Mouse (Mus musculus) ZHBTc4 (cell line): ENCODE results near the gene Astn1.

ENCODE experiments used
- DNase-seq: peaks from one replicate; pipeline ENCODE4 v3.0.0-alpha.2; 2011; ENCODE audit warnings: low read depth, low spot score

Gene Astn1

GRCm38 (mm10) chr1:158361964-158362291 lies at the start of gene Astn1:
Astn1 (plus strand) TSS chr1:158362273.
- no peak for DNase-seq

GRCm38 (mm10) chr1:158323325-158323724 lies 38.7 kb upstream of the Astn1 start:
- no peak for DNase-seq

DNA sequence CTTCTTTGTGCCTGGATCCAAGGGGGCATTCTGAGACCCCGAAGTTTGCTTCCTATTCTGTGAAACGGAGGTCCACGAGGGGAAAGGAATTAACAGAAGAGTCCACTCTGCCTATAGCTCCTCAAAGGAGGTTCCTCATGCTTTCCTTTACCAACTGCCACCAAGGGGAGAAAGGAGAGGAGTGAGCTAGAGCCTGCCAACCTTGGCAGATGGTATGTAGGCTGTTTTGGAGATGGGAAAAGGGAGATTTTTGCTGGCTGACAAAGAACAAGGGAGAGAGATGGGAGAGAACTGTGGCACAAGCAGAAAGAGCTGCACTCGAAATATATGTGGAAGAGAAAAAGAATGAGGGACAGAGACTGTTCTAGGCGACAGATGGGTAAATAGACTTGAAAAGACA lies 33.9 kb upstream of the Astn1 start:
- DNase-seq: no peak

GRCm38 (mm10) chr1:158328839-158329238 lies 33.2 kb upstream of the Astn1 start:
- no peak for DNase-seq

DNA sequence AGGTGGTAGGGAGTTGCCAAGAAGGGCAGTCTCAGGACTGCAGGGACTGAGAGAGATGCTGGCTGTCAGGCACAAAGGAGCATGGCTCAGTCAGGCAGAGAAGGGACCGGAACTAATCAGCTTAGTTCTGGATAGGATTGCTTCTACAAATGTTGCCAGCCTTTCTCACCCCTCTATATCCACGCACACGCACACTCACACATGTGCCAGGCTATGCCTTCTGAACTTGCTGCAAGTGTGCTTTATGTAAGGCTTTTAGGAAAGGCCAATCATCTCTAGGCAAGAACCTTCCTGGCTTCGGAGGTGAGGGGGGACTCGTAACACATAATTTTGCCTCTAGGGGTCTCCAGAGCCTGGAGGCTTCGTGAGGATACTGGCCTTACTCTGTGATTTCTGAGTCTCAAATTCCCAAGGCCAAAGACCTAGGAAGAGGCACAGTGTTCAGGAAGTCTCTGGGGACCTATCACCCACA lies 18.8 kb upstream of the Astn1 start:
- DNase-seq: peak; percentile 17

DNA sequence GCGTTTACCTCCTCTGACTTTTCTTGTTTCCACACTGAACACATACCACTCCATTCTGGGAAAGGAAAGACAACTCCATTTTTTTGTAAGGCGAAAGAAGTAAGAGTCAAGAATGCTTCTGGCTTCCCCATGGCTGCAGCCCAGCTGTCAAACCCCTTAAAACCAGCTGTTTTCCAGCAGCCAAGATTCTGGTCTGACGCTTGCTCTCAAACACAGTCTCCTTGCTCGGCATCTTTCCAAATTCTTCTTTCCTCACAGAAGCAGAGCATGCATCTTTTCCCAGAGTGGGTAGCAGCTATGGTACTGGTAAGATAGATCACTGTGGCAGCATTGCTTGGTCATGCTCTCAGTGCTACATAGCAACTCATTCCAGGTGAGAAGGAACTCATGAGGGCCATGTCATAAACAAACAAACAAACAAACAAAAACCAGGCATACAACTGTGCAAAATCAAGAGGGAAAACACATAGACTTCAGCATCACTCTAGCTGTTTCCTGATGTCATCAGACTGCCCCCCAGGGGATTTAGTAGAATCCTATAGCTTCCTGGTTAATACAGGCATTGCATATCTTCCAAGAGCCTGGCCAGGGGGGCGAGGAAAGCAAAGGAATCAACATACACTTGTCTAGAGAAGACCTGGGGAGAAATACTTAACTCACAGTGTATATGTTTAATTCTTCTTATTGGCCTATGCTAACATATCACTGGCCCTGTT lies 8.3 kb upstream of the Astn1 start:
- DNase-seq: no peak

GRCm38 (mm10) chr1:158355177-158356050 lies 6.7 kb upstream of the Astn1 start:
- DNase-seq: no peak

DNA sequence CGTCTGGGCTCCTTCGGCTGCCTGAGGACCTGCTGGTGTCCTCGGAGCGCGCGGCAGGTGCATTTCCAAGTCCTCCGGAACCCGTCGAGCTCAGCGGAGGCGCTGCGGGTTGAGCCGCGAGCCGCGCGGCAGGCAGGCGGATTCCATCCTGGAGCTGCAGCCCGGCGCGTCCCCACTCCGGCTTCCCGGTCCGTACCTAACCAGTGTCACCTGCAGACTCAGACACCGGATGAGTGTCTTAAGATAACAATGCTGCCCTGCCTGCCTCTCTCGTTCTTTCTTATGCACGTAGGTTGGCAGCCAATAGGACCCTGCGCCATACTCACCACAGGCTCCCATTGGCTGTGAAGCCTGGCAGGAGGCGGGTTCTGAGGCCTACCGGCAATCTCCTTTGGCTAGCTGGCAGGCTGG lies 6.0 kb upstream of the Astn1 start, which contains the start of gene Brinp2:
Gene Brinp2, minus strand, starts transcription at position 276 of the 411 bp plus-strand sequence.
- DNase-seq: peak; percentile 90

DNA sequence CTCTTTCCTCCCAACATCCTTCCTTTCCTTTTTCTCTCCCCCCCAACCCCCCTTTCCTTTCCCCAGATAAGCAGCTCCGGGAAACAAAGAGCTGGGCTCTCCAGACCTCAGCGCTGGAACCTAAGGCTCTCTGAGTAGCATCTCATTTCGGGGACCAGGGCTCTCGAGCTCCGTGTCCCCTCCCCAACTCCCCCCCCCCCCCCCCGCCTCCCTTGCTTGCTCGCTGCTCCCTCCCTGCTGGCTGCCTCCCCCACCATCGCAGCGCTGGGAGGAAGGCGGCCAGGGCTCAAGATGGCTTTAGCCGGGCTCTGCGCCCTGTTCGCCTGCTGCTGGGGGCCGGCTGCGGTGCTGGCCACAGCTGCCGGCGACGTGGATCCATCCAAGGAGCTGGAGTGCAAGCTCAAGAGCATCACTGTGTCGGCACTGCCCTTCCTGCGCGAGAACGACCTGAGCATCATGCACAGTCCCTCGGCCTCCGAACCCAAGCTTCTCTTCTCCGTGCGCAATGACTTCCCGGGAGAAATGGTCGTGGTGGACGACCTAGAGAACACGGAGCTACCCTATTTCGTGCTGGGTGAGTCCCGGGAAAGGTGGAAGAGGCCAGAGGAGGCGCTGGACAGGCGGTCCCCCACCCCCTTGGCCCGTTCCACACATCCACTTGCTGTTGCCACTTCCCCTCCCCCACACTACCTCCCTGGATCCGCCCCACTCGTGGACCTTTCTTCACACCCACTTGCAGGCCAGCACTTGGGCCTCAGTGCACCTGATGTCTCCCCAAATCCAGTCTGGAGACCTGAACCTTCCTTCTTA lies 424 bp downstream of the Astn1 start:
- DNase-seq: no peak

DNA sequence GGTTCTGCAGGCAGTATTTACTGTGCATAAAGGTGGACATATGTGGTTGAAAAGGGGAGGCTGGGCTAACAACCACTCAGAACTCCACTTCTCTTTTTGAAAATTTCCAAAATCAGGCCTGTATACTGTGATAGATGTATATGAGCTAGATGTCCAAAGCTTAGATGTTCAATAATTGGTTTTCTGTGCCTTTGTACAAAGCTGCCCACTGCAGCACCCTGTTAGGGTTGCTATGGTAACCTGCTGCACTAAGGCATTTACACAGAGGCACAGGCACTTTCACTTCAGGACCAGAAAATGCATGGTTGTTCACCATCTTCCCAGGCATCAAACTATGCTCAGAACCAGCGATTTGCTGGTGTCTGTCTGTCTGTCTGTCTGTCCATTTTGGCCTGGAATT lies 2.4 kb downstream of the Astn1 start:
- DNase-seq: no peak

DNA sequence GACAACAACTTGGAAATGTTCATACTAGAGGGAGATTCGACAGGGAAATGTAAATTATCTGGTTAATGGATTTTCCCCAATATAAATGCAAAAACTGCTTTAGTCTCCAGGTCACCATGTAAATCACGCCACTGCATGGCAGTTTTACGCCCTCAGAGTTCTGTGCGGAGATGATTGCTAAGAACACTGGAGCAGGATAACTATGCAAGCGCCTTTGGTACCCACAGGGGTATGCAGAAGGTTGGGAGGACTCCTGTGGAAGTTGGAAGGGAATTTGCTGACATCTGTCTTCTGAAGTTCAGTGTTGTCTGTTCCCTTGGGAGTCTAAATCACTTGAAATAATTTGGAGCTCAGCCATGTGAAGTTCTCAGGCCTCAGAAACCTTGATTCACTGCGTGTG lies 20.2 kb downstream of the Astn1 start:
- DNase-seq: no peak

DNA sequence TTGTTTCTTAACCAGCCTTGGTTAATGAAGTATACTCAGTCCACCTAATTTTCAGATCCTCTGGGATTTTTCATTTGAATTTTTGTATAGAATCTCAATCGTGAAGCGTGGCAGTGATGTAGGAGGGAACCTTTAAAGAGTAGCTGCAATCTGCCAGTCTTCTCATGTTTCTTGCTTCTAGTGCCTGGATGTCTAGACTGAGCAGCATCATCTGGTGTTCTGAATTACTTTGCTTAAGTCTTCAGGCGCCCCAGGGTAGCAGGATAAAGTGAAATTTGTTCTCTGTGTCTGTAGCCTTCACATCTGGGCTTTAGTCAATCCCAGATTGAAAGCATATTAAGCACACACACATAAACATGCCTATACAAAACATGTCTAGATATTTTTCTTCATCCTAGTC lies 21.1 kb downstream of the Astn1 start:
- DNase-seq: no peak

- DNase-seq: no peak
These were observed 23.2 kb downstream of the Astn1 start for GRCm38 (mm10) chr1:158385311-158385710.

DNA sequence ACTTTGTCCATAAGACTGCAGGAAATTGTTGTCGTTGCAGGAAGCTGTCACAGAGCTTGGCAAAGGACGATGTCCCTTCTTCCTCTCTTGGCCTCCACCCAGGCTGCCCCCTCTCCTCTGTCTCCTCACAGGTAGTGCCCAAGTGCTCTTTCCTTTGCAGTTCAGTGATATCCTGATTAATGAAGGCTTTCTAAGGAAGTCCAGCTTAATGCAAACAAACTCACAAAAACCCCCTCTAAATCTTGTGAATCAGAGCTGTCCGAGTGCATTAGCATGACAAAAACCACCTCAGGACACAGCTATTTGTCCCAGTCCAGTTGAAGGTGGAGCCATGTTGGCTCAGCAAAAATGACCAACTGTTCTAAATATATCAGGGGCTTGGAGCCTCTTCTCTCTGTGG lies 24.7 kb downstream of the Astn1 start:
- DNase-seq: peak; percentile 39

DNA sequence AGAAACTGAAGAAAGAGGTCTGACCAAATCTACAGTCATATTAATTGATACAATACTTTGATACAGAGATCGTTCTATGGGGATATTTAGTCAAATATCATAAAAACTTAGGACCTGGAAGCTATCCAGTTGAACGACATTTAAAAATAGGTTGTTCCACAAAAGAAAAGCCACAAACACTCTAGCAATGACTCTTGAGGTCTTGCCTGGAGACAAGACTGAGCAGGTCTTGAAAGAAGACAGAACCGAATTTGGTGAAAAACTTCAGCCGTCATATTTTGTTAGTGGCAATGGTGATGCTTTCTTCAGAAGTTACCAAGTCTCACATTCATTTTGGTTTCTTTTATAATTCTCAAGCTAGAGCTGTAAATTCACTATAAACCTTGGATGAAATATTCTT lies 26.9 kb downstream of the Astn1 start:
- no peak for DNase-seq

GRCm38 (mm10) chr1:158390693-158391092 lies 28.6 kb downstream of the Astn1 start:
- DNase-seq: no peak

GRCm38 (mm10) chr1:158397058-158397457 lies 35.0 kb downstream of the Astn1 start:
- DNase-seq: no peak

DNA sequence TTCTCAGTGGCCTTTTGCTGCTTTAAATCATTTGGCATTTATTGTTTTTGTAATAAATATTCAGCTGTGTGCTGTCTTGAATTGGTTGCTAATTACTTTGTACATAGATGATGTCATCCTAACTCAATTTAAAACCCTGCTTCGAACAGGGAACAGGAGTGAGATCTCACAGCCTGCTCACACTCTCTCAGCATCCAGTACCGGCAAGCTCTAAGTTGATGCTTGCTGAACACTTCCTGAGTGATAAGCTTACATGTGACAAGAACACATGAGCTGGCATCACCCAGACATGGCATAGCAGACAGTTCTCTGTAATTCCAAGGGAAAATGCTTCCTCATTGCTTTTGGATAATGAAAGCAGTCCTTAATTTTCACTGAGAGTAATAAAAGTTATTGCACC lies 38.8 kb downstream of the Astn1 start:
- no peak for DNase-seq

- DNase-seq: no peak
These were observed 44.1 kb downstream of the Astn1 start for GRCm38 (mm10) chr1:158405899-158406769.

DNA sequence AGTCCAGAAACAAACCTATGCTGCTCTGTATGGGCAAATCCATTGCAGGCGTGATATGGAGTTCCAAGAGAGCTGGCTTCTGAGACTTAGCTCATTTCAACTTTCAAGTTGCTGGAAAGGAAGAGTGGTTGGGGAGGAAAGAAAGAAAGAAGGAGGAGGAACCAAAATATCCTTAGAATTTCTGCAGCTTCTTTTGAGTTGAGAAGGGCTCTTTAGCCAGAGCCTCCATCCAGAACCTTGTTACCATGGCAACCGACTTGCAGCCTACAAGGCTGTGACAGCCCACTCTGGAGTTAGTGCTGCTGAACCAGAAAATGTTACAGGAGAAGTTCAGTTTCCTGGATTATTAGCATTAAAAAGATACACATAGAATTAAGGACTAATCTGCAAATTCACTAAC lies 46.1 kb downstream of the Astn1 start:
- DNase-seq: peak; percentile 16

DNA sequence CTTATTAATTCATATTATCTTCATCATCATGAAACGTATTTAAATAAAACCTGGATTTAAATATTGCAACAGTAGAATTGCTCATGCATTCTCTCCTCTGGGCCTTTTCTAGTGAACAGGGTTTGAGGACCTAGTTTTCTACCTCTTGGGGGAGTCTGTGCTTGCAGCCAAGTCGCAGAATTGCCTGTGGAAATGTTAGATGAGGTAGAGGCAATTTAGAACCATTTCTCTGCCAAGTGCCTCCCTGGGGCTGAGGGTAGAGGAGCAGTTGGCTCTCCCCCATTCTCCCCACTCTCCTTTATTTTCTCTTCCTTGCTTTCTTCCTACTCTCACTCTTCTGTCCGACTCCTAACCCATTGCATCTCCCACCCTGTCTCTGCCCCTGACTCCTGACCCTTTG lies 49.1 kb downstream of the Astn1 start:
- DNase-seq: no peak
